Mouse (Mus musculus): ENCODE measurements around the gene Gm10352. TPM values are rescaled to one million over a fixed set of nuclear protein-coding genes. Genes with fewer than 3 reads are reported as not detected.
"Not testable (repeated sequence)": the region's sequence is repeated elsewhere in the genome, so short reads cannot be mapped to it uniquely, and the experiment has no call there.

Gm10352 gene
- not detected for total RNA-seq (2021)
- polyA plus RNA-seq (2012; rRNA removed) = not detected in 2 replicates
- long read RNA-seq = 0 reads

DNA sequence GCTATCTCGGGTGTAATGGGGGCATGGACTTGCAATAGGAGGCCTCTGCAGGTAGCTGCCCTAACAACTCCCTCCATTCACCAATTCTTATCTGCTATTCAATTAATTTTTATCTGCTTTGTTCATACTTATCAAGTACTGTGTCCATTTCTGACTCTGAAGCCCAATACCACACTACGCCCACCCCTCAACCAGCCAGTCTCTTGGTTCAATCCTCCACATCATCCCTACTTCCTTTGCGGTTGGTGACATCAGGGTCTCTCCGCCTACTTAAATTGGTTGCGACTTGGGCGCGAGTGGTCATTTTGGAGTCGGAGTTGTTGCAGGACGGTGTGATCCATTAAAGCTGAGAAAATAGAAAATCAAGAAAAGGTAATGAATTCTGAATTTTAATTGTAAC, at the start of gene Gm10352:
TSS of gene Gm10352 (plus strand) at position 301 of the 400 bp plus-strand sequence.
- no CpG with 5 or more reads among the region's 9 CpGs for WGBS
- H3K27ac ChIP-seq = not testable (repeated sequence)

GRCm38 (mm10) chrY:2932282-2932681, 31.5 kb downstream of the Gm10352 start, which contains the start of gene Gm29289:
Gm29289 (plus strand) TSS chrY:2932582.
- H3K79me2 ChIP-seq (replicated peaks; ENCODE audit: control insufficient read depth, insufficient read depth, low read length); H3K9ac ChIP-seq (ENCODE audit: low read depth, low read length); H3K4me3 ChIP-seq; intact Hi-C loops (cut with DNase I); H3K27me3 ChIP-seq (ENCODE audit: control insufficient read depth, insufficient read depth, low read length); DNase-seq; H3K4me1 ChIP-seq (ENCODE audit: control insufficient read depth, insufficient read depth, low read length); H3K27ac ChIP-seq; H3K36me3 ChIP-seq (ENCODE audit: control insufficient read depth, insufficient read depth, low read length): not testable (repeated sequence)
- no CpG with 5 or more reads among the region's 9 CpGs for WGBS

More for the DNA sequence above, at the start of gene Gm10352:
- H3K4me1 ChIP-seq (ENCODE audit: control insufficient read depth, insufficient read depth, low read length); H3K36me3 ChIP-seq (ENCODE audit: control insufficient read depth, insufficient read depth, low read length); H3K27me3 ChIP-seq (ENCODE audit: control insufficient read depth, insufficient read depth, low read length); H3K4me3 ChIP-seq; DNase-seq; intact Hi-C loops (cut with DNase I); H3K79me2 ChIP-seq (replicated peaks; ENCODE audit: control insufficient read depth, insufficient read depth, low read length); H3K9ac ChIP-seq (ENCODE audit: low read depth, low read length): not testable (repeated sequence)

Other genes starting within 250 kb of the Gm10352 start
- not detected for gene Sry, start 237.3 kb upstream of the Gm10352 start, total RNA-seq (2021)
- not detected in 2 replicates for gene Sry, start 237.3 kb upstream of the Gm10352 start, polyA plus RNA-seq (2012; rRNA removed)
- gene H2al2b, start 180.3 kb upstream of the Gm10352 start, total RNA-seq (2021) = not detected
- not detected in 2 replicates for gene H2al2b, start 180.3 kb upstream of the Gm10352 start, polyA plus RNA-seq (2012; rRNA removed)
- gene Gm4064, start 104.8 kb upstream of the Gm10352 start, total RNA-seq (2021) = not detected
- gene Gm4064, start 104.8 kb upstream of the Gm10352 start, polyA plus RNA-seq (2012; rRNA removed) = not detected in 2 replicates
- gene Rbmy, start 70.3 kb upstream of the Gm10352 start, total RNA-seq (2021) = not detected
- not detected in 2 replicates for gene Rbmy, start 70.3 kb upstream of the Gm10352 start, polyA plus RNA-seq (2012; rRNA removed)
- gene Gm10256, start 70.3 kb upstream of the Gm10352 start, total RNA-seq (2021) = not detected
- not detected in 2 replicates for gene Gm10256, start 70.3 kb upstream of the Gm10352 start, polyA plus RNA-seq (2012; rRNA removed)
- not detected for gene Gm29289, start 31.6 kb downstream of the Gm10352 start, total RNA-seq (2021)
- not detected in 2 replicates for gene Gm29289, start 31.6 kb downstream of the Gm10352 start, polyA plus RNA-seq (2012; rRNA removed)

Data from heart, adult 2 months (tissue).